Mouse (Mus musculus): ENCODE measurements around the gene Dcst1. TPM values are rescaled to one million over a fixed set of nuclear protein-coding genes. Genes with fewer than 3 reads are reported as not detected.

Dcst1 gene
- polyA plus RNA-seq, 1 experiment = not detected

- Histone ChIP-seq H3K27ac (ENCODE audit: insufficient read depth, low read depth, low read length) (no peak overlapping the region), H3K4me1 (ENCODE audit: control insufficient read depth, insufficient read depth, low read length) (no peaks in the 10 kb centered on the region), H3K4me3 (ENCODE audit: insufficient read depth, low read length) (no peak overlapping the region)
- no peak for TF ChIP-seq CTCF (IDR thresholded peaks at IDR 0.05; ENCODE audit: low read depth, low read length)
- no peak for TF ChIP-seq POLR2A (IDR thresholded peaks at IDR 0.05; ENCODE audit: borderline replicate concordance, low read depth, low read length)
Observed at GRCm38 (mm10) chr3:89325882-89326281, 39.2 kb downstream of the Dcst1 start.

DNA sequence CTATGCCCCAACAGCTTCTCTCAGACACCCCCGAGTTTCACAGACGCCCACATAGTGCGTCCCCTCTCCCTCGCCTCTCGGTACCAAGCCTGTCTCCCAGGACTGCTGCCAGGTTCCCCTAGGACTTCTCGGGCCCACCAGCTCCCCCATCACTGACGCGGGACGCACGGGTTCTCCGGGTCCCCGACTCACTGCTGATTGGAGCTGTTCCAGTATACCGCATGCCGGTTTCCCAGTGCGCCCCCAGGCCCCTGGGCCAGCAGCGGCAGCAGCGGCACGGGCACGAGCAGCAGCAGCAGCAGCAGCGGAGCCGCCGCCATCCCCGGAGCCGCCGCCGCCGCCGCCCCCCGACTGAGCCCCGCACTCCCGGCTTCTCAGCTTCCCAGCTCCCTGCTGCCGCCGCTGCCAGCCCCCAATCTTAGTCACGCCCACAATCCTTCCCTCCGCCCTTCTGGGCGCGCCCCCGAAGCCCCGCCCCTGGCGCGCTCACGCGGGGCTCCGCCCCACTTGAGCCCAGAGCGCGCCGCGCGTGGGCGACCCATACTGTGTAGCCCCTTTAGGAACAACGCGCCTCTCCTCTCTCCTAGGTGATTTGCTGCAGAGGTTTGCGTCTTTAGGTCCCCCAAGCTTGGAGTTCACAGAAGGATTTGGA, 42.4 kb downstream of the Dcst1 start, which contains the start of gene Efna3:
TSS of gene Efna3 (minus strand) at position 452 of the 652 bp plus-strand sequence.
- H3K4me3 ChIP-seq (ENCODE audit: insufficient read depth, low read length) = peak within 1 kb of the TSS; percentile 38
- H3K27ac ChIP-seq (ENCODE audit: insufficient read depth, low read depth, low read length) = no peak within 1 kb of the TSS
- TF ChIP-seq CTCF (IDR thresholded peaks at IDR 0.05; ENCODE audit: low read depth, low read length) (no peak), POLR2A (IDR thresholded peaks at IDR 0.05; ENCODE audit: borderline replicate concordance, low read depth, low read length) (no peak)
- H3K4me1 ChIP-seq (ENCODE audit: control insufficient read depth, insufficient read depth, low read length) = peaks cover 3% of the 10 kb centered on the region; the same call in 1 of the 2 replicates

DNA sequence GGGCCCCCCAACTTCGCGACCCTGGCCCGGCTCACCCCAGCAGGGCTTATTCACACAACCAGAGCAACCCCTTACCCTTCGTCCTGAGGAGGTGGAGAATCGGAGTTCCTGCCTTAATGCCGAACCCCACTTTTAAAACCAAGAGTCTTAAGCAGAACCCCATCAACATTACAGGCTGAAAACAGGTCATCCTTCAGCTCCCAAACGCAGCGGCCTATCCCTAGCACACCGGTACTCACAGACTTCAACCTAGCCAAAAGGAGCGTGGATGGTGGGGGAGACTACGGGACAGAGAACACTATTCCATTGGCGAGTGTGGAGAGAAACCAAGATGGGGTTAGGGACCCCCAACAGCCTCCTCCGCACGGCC, 42.9 kb downstream of the Dcst1 start:
- Histone ChIP-seq H3K4me3 (ENCODE audit: insufficient read depth, low read length) (peak overlapping the region; percentile 38), H3K4me1 (ENCODE audit: control insufficient read depth, insufficient read depth, low read length) (peaks cover 3% of the 10 kb centered on the region; the same call in 1 of the 2 replicates), H3K27ac (ENCODE audit: insufficient read depth, low read depth, low read length) (no peak overlapping the region)
- no peak for TF ChIP-seq POLR2A (IDR thresholded peaks at IDR 0.05; ENCODE audit: borderline replicate concordance, low read depth, low read length)
- no peak for TF ChIP-seq CTCF (IDR thresholded peaks at IDR 0.05; ENCODE audit: low read depth, low read length)

DNA sequence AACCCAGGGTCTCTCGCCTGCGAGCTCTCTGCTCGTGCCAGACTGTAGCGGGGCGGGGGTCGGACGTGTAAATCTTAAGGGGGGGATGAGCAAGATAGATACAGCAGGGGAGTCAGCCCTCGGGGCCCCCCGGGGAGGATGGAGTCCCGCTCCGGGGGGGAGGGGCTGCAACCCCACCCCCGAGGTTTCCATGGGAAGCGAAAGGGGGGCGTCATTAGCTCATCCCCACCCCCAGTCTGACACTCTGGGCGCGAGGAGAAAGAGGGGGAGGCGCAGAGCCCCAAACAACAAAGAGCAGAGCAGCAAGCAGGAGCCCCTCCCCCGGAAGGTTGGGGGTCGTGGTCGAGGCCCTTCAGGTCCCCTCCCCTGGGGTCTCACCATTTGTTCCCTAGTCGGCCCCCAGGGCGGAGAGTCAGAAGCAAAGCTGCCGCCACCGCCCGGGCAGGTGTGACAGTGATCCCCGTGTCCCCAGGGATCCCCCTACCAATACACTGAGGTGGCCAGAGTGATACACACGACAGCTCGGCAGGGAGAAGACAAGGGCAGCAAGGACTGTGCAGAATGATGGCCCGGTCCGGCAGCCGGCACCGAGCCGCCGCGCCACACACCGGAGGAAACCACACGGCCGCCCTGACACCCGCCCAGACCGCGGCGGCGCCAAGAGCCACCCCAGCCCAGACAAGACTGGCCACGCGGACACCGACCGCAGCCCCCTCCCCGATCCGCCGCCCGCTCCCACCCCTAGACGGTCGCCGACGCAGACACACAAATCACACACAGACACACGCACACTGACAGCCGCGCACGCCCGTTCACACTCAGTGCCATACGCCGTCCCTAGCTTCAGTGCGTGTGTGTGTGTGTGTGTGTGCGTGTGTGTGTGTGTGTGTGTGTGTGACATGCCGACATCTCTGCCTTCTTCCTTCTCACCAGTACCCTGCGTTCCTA, 43.6 kb downstream of the Dcst1 start:
- H3K4me1 ChIP-seq (ENCODE audit: control insufficient read depth, insufficient read depth, low read length) = peaks cover 3% of the 10 kb centered on the region; the same call in 1 of the 2 replicates
- TF ChIP-seq CTCF (IDR thresholded peaks at IDR 0.05; ENCODE audit: low read depth, low read length) = no peak
- TF ChIP-seq POLR2A (IDR thresholded peaks at IDR 0.05; ENCODE audit: borderline replicate concordance, low read depth, low read length) = no peak
- H3K27ac ChIP-seq (ENCODE audit: insufficient read depth, low read depth, low read length) = no peak overlapping the region
- peak overlapping the region; percentile 38 for H3K4me3 ChIP-seq (ENCODE audit: insufficient read depth, low read length)

GRCm38 (mm10) chr3:89320581-89321182, 44.4 kb downstream of the Dcst1 start:
- no peak overlapping the region for H3K27ac ChIP-seq (ENCODE audit: insufficient read depth, low read depth, low read length)
- 0 out of 2 replicates have a peak overlapping the region, but pooled peaks have one; percentile 1 for H3K4me3 ChIP-seq (ENCODE audit: insufficient read depth, low read length)
- peaks cover 3% of the 10 kb centered on the region; the same call in 1 of the 2 replicates for H3K4me1 ChIP-seq (ENCODE audit: control insufficient read depth, insufficient read depth, low read length)
- TF ChIP-seq CTCF (IDR thresholded peaks at IDR 0.05; ENCODE audit: low read depth, low read length) = no peak
- TF ChIP-seq POLR2A (IDR thresholded peaks at IDR 0.05; ENCODE audit: borderline replicate concordance, low read depth, low read length) = no peak

DNA sequence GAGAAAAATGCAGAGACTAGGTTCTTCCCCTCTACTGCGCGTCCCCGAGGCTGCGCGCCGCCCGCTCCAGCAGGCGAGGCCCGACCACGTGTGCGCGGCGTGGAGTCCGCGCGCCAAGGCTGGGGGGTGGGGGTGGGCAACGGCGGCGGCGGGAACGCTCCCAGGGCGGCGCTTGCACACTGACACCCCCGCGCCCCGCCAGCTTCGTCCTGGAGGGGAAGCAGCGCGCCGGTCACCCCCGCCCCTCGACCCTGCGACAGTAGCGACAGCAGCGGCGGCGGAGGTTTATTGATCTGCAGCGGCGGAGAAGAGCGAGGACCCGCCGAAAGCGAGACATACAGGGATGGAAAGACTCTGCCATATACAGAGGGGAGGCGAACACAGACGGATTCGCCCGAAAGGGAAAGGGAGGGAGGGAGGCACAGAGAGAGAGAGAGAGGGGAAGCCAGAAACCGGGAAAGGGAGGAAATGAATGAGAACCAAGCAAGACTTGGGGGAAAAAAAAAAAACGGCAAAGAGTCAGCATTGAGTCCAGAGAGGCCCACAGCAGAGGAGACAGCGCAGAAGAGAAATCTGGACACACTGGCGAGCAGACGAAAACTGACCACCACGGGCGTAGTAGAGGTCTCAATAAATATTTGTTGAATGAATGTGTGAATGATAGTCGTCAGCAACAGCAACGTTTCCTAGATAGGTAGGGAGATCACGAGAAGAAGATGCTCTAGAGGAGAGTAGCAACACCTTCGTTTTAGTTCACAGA, 45.3 kb downstream of the Dcst1 start:
- TF ChIP-seq CTCF (IDR thresholded peaks at IDR 0.05; ENCODE audit: low read depth, low read length) (no peak), POLR2A (IDR thresholded peaks at IDR 0.05; ENCODE audit: borderline replicate concordance, low read depth, low read length) (no peak)
- Histone ChIP-seq H3K4me1 (ENCODE audit: control insufficient read depth, insufficient read depth, low read length) (peaks cover 3% of the 10 kb centered on the region; the same call in 1 of the 2 replicates), H3K27ac (ENCODE audit: insufficient read depth, low read depth, low read length) (no peak overlapping the region), H3K4me3 (ENCODE audit: insufficient read depth, low read length) (peak overlapping the region; percentile 41)

GRCm38 (mm10) chr3:89318971-89319590, 46.0 kb downstream of the Dcst1 start:
- H3K27ac ChIP-seq (ENCODE audit: insufficient read depth, low read depth, low read length) = no peak overlapping the region

GRCm38 (mm10) chr3:89318316-89318715, 46.7 kb downstream of the Dcst1 start:
- TF ChIP-seq POLR2A (IDR thresholded peaks at IDR 0.05; ENCODE audit: borderline replicate concordance, low read depth, low read length) (no peak), CTCF (IDR thresholded peaks at IDR 0.05; ENCODE audit: low read depth, low read length) (no peak)
- Histone ChIP-seq H3K4me1 (ENCODE audit: control insufficient read depth, insufficient read depth, low read length) (peaks cover 3% of the 10 kb centered on the region; the same call in 1 of the 2 replicates), H3K27ac (ENCODE audit: insufficient read depth, low read depth, low read length) (no peak overlapping the region)

More at GRCm38 (mm10) chr3:89318971-89319590, 46.0 kb downstream of the Dcst1 start:
- H3K4me3 ChIP-seq (ENCODE audit: insufficient read depth, low read length) = peak overlapping the region; percentile 41; the same call in 1 of the 2 replicates
- TF ChIP-seq POLR2A (IDR thresholded peaks at IDR 0.05; ENCODE audit: borderline replicate concordance, low read depth, low read length) (no peak), CTCF (IDR thresholded peaks at IDR 0.05; ENCODE audit: low read depth, low read length) (no peak)
- peaks cover 3% of the 10 kb centered on the region; the same call in 1 of the 2 replicates for H3K4me1 ChIP-seq (ENCODE audit: control insufficient read depth, insufficient read depth, low read length)

More at GRCm38 (mm10) chr3:89318316-89318715, 46.7 kb downstream of the Dcst1 start:
- no peak overlapping the region for H3K4me3 ChIP-seq (ENCODE audit: insufficient read depth, low read length)

Measured in bone marrow macrophage, adult 2 months (primary cell).